Mouse (Mus musculus) kidney, adult 8-10 months (tissue): ENCODE data around the gene Gmnc.

Experiments
- DNase-seq, 2 experiments: peaks; one replicate each; pipeline ENCODE4 v3.0.0; 2022

The Gmnc gene

DNA sequence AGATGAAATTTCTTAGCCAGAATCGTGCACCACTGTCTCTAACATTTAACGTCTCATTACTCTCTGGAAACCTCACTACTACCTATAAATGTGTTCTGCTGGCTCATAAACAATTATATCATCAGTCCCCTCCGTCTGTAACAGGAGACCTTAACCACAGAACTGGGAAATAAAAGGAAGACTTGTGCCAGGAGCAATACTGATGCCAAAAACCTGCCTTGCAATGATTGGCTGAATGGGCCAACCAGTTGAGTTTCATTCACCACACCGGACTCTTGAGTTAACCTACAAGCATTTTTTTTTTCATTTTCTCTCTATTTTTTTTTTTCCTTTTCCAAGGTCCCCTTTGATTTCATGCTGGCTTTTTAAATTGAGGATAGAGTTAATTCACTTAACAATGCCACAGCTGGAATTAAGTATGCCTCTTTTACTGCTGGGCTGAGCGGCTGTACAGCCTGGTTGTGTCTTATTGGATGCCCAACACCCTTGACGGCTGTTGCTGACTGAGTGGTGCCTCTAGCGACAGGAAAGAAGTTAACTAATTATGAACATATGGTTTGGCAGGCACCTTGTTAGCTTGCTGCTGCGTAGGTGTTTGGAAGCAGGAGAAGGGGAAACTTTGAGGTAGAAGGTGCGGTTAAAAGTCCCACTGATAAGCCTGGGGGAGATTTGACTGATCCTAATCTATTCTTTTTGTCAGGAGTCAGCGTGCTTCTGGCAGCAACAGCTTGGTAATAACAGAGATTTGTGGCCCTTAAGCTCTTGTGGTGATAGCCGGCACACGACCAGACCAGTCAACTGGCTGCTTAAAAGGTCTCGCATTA lies at the start of gene Gmnc:
Gene Gmnc, minus strand, starts transcription at position 176 of the 824 bp plus-strand sequence.
- DNase-seq: no peak

DNA sequence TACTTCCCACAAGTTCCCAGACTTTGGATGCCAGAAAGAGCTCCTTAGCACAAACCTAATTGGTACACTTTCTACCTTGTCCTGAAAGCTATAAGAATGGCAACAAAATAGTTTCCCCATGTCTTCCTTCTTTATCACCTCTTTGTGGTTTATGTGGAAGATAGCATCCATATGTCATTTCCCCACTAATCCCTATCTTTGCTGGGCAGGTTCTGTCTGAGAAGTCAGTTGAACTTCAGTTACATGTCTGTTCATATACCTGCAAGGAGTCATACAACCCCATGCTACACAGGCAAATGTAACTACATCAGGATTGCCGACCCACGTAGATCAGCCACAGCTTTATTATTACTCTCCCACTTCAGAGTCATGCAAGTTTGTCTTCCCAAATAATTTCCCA lies 35.8 kb upstream of the Gmnc start:
- DNase-seq: no peak

DNA sequence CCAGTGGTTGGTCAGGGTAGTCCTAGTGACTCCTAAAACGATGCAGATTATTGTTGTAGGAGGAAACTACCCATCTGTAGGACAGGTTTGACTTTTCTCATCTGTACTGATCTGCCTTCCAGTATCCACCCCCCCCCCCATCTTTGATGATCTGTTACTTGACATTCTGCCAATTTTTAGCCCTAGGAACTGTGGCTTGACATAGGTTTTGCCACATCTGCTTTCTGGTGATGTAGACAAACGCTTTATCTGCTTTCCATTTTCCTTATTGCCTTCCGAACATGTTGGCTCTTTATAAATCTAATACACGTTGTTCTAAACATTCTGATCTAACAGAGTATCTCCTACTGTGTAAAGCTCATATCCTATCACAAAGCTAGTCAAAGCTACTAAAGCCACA lies 34.8 kb upstream of the Gmnc start:
- DNase-seq: no peak

DNA sequence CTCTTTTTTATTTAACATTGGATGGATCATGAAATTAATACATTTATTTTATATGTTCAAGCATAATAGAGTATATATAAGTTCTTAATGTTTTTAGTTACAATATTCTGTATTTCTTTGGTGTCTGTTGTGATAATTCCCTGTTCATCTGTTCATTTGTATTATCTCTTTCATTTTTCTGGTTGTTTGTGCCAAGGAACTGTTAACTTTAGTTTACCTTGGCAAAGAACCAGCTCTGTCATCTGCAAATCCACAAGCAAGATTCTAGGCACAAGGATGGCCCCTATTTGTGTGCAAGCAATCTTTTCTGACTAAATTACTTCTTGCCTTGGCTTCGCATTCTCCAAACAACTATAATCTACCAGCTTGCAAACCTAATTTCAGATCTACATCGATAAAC lies 31.3 kb upstream of the Gmnc start:
- DNase-seq: no peak

DNA sequence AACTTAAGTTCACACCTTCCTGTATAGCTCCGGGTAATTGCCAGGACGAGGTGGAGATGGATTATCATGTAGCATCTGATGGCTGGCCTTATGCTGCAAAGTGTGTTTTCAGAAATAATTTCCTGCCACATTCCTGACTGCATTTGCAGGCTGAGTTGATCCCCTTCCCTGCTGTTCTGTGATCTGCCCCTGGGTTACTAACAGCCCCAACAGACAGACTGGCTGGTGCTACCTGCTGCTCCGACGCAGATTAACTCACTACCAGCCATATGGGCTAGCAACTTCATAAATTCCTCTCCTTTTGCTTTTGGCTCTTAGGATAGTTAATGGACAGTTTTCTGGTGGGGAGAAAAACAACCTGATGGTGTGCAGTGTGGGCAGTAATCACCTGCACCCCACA lies 25.9 kb upstream of the Gmnc start:
- no peak for DNase-seq

GRCm38 (mm10) chr16:27002714-27003113 lies 11.3 kb upstream of the Gmnc start:
- no peak for DNase-seq

DNA sequence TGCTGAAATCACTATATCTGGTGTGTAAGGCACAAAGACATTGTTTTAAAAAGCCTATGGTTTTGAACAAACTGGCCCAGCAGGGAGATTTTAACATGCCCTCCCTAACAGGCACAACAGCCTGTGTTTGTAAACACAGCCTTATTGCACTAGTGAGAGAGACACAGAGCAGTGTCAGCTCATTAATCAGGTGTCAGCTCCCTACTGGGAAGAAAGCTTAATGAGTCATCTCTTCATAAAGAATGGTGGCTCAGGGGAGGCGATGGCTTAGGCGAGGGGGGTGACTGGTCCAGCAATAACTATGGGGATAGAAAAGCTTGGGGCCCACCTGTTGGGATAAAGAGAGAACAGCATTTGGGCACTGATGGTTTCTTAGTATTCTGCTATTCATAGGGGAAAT lies 8.1 kb upstream of the Gmnc start:
- no peak for DNase-seq

GRCm38 (mm10) chr16:26989415-26990315 lies 1.8 kb downstream of the Gmnc start:
- no peak for DNase-seq

GRCm38 (mm10) chr16:26988188-26988587 lies 3.3 kb downstream of the Gmnc start:
- no peak for DNase-seq

DNA sequence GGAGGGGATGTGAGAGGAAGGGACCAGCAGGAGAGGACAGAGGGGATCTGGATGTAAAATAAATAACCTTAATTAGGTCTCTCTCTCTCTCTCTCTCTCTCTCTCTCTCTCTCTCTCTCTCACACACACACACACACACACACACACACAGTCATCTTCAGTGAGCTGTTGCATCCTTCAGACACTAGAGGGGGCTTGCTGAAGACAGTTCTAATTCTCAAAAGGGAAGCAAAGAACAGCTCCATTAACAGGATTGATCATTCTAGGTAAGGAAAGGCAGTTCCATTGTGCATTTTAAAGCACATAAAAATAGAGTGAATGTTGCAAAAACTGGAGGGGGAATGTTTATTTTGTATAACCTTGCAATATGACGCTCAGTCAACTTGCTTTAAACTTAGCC lies 5.7 kb downstream of the Gmnc start:
- DNase-seq: peak in 1 of 2 experiments; percentile 4

DNA sequence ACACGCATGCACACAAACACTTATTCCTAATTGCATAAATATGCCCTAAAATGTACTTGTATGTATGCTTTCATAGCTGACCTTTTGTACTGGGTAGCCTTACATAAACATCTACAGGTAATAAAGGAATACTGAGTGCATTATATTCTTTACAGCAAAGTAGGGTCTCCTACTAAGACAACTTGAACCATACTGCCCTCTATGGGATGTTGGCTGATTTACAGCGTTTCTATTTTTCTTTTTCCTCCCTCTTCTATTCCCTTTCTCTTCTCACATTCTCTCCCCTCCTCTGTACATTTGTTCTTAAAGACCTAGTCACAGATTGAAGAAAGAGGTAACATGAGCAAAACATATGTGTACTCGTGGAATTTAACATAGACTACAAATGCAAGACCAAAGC lies 9.3 kb downstream of the Gmnc start:
- no peak for DNase-seq

- peak; percentile 4 to 11 for DNase-seq
Observed at GRCm38 (mm10) chr16:26967967-26968366, 23.5 kb downstream of the Gmnc start.

GRCm38 (mm10) chr16:26966830-26967229 lies 24.6 kb downstream of the Gmnc start:
- DNase-seq: peak; percentile 6 to 42

DNA sequence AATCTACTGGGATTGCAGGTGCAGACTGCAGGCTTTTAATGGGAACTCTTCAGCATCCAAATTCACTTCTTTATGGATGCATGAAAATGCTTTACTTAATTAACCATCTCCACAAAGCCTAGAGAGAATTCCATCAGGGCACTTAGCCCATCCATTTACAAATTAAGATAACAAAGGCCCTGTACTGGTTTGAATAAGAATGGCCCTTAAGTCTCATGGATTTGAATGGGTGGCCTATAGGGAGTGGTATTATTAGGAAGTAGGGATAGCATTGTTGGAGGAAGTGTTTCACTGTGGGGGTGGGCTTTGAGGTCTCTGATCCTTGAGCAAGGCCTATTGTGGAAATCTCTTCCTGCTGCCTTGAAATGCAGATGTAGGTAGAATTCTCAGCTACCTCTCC lies 29.5 kb downstream of the Gmnc start:
- DNase-seq: no peak

- DNase-seq: no peak
Observed at GRCm38 (mm10) chr16:26951601-26952000, 39.9 kb downstream of the Gmnc start.

DNA sequence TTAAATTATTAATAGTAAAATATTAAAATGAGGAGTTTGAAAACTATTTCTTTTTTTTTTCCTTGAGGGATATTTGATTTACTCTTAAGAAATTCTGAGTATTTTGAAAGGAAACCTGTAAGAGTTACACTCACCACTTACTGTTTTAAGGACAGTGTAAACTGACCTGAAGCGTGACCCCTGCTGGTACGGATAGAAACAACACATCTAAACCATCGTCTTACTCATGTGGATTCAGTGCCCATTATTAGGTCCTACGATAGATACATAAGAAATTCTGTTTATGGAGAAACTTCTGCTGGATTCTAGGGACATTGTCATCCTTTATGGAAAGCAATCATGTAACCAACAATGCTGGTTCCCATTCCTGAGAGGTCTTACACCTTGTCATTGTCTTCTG lies 41.2 kb downstream of the Gmnc start:
- DNase-seq: no peak

- no peak for DNase-seq
Observed at GRCm38 (mm10) chr16:26903968-26904367, 87.5 kb downstream of the Gmnc start.

DNA sequence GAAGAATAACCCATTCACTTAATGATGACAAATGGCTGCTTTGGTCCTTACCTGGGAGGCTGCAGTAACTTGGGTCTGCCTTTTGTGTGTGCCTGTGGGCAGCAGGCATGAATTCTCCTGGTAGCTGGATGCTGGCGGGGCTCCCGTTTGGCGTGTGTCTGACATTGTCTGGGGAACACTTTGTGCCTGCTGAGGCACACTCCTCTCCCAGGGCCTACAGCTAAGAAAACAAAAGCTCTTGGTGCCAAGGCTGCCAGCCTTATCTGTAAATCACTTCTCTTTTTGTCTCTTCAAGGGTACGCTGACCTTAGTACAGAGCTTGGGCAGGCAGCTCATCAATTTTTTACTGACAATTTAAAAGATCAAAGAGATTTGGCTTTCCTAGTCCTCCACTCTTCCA lies 90.0 kb downstream of the Gmnc start:
- no peak for DNase-seq

GRCm38 (mm10) chr16:26886337-26886736 lies 105.1 kb downstream of the Gmnc start:
- DNase-seq: no peak

GRCm38 (mm10) chr16:26876885-26877284 lies 114.6 kb downstream of the Gmnc start:
- no peak for DNase-seq
